Mouse (Mus musculus) cerebellum, adult 2 months (tissue): ENCODE data around the gene Hal. TPM values are rescaled to one million over a fixed set of nuclear protein-coding genes. Genes with fewer than 3 reads are reported as not detected.
"Not testable (repeated sequence)": the region's sequence is repeated elsewhere in the genome, so short reads cannot be mapped to it uniquely, and the experiment has no call there.

Source experiments
- DNase-seq, 2 experiments: peaks; one replicate each; pipeline ENCODE4 v3.0.0; 2021
- H3K27ac ChIP-seq: fragments of 200-500 bp; 2 replicates; pipeline ENCODE4 v1.5.1; 2012; ENCODE audit warnings: low read length, control low read depth, inconsistent platforms; ENCODE audit not compliant: insufficient read depth
- H3K27me3 ChIP-seq: fragments of 200-500 bp; 2 replicates; pipeline ENCODE4 v1.6.1; 2012; ENCODE audit warnings: inconsistent platforms, mild to moderate bottlenecking, low read length, moderate library complexity; ENCODE audit not compliant: control insufficient read depth, insufficient read depth
- H3K4me1 ChIP-seq: fragments of 200-500 bp; 2 replicates; pipeline ENCODE4 v1.6.1; 2011; ENCODE audit warnings: low read length; ENCODE audit not compliant: control insufficient read depth, insufficient read depth
- H3K4me3 ChIP-seq: fragments of 200-500 bp; replicated peaks from 2 replicates; pipeline ENCODE3; 2011; ENCODE audit warnings: mild to moderate bottlenecking, low read depth, low read length, control low read depth; ENCODE audit not compliant: insufficient read depth
- CTCF ChIP-seq: fragments of 200-500 bp; IDR thresholded peaks from 2 replicates; pipeline ENCODE4 v1.5.1; 2011; ENCODE audit warnings: low read depth, mild to moderate bottlenecking, control low read depth, low read length, moderate library complexity, borderline replicate concordance; ENCODE audit not compliant: insufficient read depth
- POLR2A ChIP-seq: fragments of 200-500 bp; IDR thresholded peaks from 2 replicates; pipeline ENCODE4 v1.6.1; 2011; ENCODE audit warnings: low read length, control low read depth, borderline replicate concordance; ENCODE audit not compliant: insufficient read depth
- WGBS: fragments of 180-500 bp; shearing (Covaris S2); methylation state at CpG from one replicate; pipeline ENCODE4 v1.1.7; 2018; 5-methylcytosine and 5-hydroxymethylcytosine counted together
- polyA plus RNA-seq: library from polyadenylated mRNA; depleted of rRNA; stranded (reverse); fragments of >200 nt; gene quantifications from 2 replicates; pipeline ENCODE4 v1.2.3, GENCODE M21; 2012

The Hal gene
- polyA plus RNA-seq, 1 experiment: 0.18 TPM

DNA sequence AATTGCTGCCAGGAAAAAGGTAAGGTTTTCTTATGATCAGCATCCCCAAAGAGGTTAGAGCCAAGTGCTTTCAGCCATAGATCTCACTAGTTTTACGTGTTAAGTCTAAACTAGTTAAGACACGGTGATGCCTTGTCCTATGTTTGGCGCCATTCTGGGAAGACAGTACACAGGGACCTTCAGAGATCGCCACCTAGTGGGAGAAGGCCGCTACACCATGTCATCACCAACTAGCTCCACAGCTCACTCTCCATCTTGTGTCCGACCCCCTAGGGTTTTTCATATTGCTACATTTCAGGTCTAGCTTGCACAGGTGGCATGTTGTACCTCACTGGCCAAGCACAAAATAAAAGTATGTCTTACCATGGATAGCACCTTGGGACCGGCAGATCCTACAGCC is 60.4 kb downstream of the Hal start:
- 8% methylated on average over 7 of the region's 7 CpGs for WGBS
- no peaks in the 10 kb centered on the region for H3K4me1 ChIP-seq
- DNase-seq: peak; percentile 70 to 80
- peak; percentile 98 for TF ChIP-seq CTCF
- TF ChIP-seq POLR2A: no peak
- no peak overlapping the region for H3K4me3 ChIP-seq
- H3K27me3 ChIP-seq: no peaks in the 10 kb centered on the region
- no peak overlapping the region for H3K27ac ChIP-seq

DNA sequence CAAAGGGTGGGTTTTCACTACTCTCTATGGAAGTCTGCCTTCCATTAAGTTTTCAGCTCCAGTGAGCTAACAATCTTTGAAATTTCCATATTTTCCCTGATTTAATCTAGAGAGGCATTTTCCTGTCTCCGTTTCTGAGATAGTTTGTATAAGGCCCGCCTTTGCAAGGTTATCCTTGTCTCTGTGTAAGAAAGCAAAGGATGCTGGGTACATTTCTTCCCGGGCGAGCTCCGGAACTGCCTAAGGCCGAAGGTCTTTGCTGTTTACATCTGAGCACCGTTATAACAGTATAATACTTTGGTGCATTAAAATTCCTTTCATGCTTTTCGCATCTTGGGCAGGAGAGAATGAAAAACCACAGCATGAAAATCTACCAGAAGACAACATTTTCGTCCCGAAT is 61.3 kb downstream of the Hal start:
- Histone ChIP-seq H3K27ac (no peak overlapping the region), H3K4me3 (no peak overlapping the region), H3K27me3 (no peaks in the 10 kb centered on the region), H3K4me1 (no peaks in the 10 kb centered on the region)
- no peak for DNase-seq
- TF ChIP-seq CTCF (no peak), POLR2A (no peak)
- WGBS: 93% methylated on average over 10 of the region's 10 CpGs

DNA sequence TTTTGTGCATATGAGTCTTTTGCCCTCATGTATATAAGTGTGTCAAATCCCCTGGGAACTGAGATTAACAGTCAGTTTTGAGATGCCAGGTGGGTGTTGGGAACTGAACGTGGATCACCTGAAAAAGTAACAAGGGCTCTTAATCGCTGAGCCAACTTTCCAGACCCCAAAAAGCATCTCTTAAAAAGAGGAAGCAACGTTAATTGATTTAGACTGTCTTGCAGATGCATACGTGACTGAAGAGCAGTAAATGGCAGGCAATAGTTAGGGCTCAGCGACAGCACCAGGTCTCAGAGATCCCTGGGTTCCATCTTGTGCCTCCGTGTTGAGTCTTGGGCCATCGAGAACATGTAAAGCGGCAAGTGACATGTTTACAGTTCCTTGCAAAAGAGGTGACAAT is 64.0 kb downstream of the Hal start:
- DNase-seq: no peak
- TF ChIP-seq CTCF (no peak), POLR2A (no peak)
- Histone ChIP-seq H3K27me3 (no peaks in the 10 kb centered on the region), H3K27ac (no peak overlapping the region), H3K4me3 (no peak overlapping the region), H3K4me1 (no peaks in the 10 kb centered on the region)
- WGBS: 87% methylated on average over 8 of the region's 8 CpGs

DNA sequence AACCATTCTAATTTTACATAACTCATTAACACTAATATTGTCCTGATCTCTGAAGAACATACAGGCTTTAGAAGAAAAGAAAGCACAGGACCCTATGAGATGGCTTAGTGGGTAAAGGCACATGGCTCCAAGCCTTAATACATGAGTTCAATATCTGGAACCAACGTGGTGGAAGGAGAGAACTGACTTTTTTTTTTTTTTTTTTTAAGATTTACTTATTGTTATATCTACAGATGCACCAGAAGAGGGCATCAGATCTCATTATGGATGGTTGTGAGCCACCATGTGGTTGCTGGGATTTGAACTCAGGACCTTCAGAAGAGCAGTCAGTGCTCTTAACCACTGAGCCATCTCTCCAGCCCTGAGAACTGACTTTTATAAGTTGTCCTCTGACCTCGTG is 69.4 kb downstream of the Hal start:
- 64% methylated on average over 2 of the region's 2 CpGs for WGBS
- H3K4me1 ChIP-seq, H3K27ac ChIP-seq, H3K4me3 ChIP-seq, H3K27me3 ChIP-seq, DNase-seq: not testable (repeated sequence)

DNA sequence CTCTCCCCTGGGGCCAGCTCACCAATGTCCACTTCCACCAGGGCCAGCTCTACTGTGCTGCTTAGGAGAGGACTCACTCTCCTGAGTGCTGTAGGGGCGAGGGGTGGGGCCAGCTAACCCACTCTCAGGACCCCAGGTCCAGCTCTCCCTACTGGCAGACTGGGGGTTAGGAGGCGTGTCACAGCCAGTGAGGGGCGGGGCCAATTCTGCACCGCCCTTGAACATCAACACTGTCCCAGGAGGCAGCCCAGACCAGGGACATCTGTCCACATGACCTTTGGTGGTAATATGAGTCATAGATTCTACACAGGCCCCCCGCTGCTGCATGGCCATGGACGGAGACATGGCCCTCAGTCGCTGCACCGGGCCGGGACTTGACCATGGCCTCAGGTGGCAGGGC is 71.2 kb downstream of the Hal start:
- no peaks in the 10 kb centered on the region for H3K27me3 ChIP-seq
- no peak overlapping the region for H3K4me3 ChIP-seq
- no peaks in the 10 kb centered on the region for H3K4me1 ChIP-seq
- TF ChIP-seq POLR2A: no peak
- TF ChIP-seq CTCF: no peak
- no peak overlapping the region for H3K27ac ChIP-seq
- WGBS: 67% methylated on average over 9 of the region's 9 CpGs
- DNase-seq: no peak

DNA sequence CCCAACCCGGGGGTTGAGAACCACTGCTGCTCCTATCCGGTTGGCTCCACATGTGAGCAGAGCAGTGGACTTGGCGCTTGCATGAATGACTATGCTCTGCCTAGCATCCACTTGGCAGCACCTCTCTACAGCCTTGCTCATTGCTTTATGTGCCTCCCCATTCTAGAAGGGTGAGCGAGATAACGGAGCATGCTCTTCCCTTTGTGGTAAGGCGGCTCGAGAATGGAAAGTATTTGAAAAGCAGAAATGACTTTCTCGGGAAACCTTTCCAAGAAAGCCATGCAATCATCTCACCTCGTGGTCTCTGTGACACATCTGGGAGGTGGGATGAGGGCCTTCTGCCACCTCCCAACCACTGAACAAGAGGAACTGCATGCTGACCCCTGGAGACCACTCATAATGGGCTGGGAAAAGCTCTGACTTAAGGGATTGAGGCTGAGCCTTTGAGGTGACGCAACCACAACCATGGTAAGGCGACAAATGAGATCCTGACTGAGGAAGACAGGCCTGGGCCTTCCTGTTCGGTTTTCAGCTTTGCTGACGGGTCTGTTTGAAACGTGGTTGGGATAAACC is 76.0 kb downstream of the Hal start:
- DNase-seq: no peak
- WGBS: 86% methylated on average over 14 of the region's 14 CpGs
- no peak for TF ChIP-seq POLR2A

DNA sequence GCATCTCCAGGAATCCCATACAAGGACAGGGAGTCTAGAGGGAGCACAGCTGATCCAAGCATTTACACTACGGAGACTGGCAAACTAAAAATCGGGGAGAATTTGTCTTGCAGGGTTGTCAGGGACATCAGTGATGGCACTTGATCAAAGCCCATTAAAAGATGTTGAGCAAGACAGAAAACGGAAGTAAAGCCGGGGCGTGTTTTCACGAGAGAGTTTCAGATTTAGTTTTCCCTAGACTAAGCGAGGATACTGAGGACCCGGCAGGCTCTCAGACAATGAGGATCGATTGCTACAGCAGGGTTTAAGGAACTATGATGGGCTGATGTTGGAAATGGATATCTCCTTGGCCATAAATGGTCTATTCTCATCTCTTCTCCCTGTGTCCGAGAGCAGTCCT is 78.5 kb downstream of the Hal start:
- no peaks in the 10 kb centered on the region for H3K27me3 ChIP-seq
- 87% methylated on average over 10 of the region's 10 CpGs for WGBS
- no peak overlapping the region for H3K27ac ChIP-seq
- no peak overlapping the region for H3K4me3 ChIP-seq
- TF ChIP-seq CTCF: no peak
- TF ChIP-seq POLR2A: no peak
- no peaks in the 10 kb centered on the region for H3K4me1 ChIP-seq
- no peak for DNase-seq

More for the DNA sequence above, 76.0 kb downstream of the Hal start:
- Histone ChIP-seq H3K4me1 (no peaks in the 10 kb centered on the region), H3K27ac (no peak overlapping the region), H3K27me3 (no peaks in the 10 kb centered on the region), H3K4me3 (no peak overlapping the region)

DNA sequence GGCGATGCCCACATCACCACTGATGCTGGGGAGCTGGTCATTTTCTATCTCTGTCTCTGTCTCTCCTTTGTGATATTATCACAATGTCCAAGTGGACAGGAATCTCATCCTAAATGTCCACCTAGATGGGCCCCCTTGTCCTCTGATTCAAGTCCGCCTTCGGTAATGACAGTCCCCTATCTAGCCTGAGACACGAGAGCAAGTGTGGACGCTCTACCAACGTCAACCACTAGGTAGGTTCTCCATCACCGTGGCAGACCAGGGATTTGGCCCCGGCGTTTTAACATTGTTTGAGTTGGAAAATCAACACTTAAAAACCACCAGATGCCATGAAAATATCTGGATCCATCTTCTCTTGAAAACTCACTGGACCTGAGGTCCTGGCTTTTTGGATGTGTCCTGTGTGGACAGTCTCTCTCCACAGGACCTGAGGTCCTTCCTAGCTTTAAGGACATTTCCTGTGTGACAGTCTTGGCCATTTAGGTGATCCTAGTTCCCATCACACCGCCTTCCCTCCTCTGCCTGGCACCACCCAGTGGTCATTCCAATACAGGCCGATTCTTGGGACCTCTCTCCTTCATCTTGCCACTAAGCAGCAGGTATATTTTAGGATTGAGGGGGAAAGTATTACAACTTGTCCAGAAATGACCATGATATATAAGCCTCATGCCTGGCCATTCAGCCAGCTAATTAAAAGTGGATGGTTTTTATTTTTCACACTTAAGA is 79.4 kb downstream of the Hal start:
- no peaks in the 10 kb centered on the region for H3K4me1 ChIP-seq
- no peak for DNase-seq
- H3K4me3 ChIP-seq: no peak overlapping the region
- H3K27ac ChIP-seq: no peak overlapping the region
- no peaks in the 10 kb centered on the region for H3K27me3 ChIP-seq
- 93% methylated on average over 11 of the region's 11 CpGs for WGBS
- no peak for TF ChIP-seq CTCF
